Mouse (Mus musculus): ENCODE results near the gene Snx21.
"Not testable (repeated sequence)": the region's sequence is repeated elsewhere in the genome, so short reads cannot be mapped to it uniquely, and the experiment has no call there.

DNA sequence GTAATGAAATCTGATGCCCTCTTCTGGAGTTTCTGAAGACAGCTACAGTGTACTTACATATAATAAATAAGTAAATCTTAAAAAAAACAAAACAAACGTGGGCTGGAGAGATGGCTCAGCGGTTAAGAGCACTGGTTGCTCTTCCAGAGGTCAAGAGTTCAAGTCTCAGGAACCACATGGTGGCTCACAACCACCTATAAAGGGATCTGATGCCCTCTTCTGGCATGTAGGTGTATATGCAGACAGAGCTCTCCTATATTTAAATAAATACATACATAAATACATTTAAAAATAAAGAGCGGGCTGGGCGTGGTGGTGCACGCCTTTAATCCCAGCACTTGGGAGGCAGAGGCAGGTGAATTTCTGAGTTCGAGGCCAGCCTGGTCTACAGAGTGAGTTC lies 12.9 kb downstream of the Snx21 start:
- not testable (repeated sequence) for TF ChIP-seq GATA1 (IDR thresholded peaks at IDR 0.05; ENCODE audit: borderline replicate concordance, low read length); FLI1 (IDR thresholded peaks at IDR 0.05; ENCODE audit: low read length)

Measured in megakaryocyte, embryonic 14.5 days (primary cell).